Mouse (Mus musculus) ovary, postnatal 10 days (tissue): ENCODE measurements around the gene Copg2.

Experiments used
- DNase-seq: peaks from one replicate; pipeline ENCODE4 v3.0.0; 2022; ENCODE audit warnings: low spot score

Gene Copg2

DNA sequence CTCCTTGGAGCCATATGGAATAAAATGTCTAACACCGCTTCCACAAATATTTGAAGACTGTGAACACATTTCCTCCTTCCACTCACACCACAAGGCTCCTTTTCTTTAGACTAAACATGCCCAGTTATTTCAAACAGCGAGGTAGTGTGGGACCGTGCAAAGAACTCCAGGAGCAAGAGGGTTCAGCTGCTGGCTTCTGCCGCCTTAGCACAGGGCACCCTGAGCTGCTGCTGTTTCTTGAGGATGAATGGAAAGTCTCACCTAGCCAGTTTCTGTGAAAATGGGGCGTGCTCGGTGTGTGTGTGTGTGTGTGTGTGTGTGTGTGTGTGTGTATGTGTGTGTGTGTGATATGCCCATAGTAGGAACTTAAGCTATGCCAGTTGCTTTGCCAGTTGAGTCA is 162.1 kb downstream of the Copg2 start:
- DNase-seq, result no peak

GRCm38 (mm10) chr6:30732571-30733130 is 163.9 kb downstream of the Copg2 start:
- DNase-seq, result no peak

DNA sequence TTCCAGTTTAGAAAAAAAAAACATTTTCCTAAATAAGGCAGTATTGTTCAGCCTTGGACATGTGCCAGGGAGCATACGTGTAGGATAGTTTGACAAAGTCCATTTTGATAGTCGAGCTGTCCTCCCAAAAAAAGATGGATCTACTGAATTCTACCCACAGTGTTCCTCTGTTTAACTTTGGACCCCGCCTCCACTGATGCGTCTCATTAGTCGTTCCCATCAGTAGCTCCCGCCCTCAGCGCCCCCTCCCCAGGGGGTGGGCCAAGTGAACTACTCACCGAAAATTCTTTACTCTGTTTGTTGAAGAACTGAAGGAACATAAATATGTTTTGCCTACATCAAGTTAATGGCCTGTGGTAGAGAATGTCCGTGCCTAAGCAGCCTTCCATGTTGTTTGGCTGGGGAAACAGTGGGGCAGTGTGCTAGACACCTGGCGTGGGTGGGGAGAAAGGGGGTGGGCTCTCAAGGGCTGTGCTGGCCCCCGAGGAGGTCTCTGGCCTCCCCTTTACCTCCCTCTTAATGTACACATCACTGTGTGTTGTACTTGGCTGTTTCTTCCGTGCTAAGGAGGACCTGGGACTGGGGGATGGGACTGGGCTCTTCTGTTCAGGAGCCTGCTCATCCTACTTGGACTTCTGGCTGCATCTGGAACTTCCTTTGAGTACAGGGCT is 166.2 kb downstream of the Copg2 start:
- DNase-seq, result no peak

GRCm38 (mm10) chr6:30723331-30723730 is 173.3 kb downstream of the Copg2 start, which contains the start of gene Mest:
Mest (plus strand) TSS chr6:30723547.
- no peak for DNase-seq

GRCm38 (mm10) chr6:30722385-30723164 is 174.0 kb downstream of the Copg2 start:
- DNase-seq, result no peak

GRCm38 (mm10) chr6:30716796-30717195 is 179.8 kb downstream of the Copg2 start:
- no peak for DNase-seq

GRCm38 (mm10) chr6:30714891-30715471 is 181.6 kb downstream of the Copg2 start:
- no peak for DNase-seq

- DNase-seq, result no peak
Observed at GRCm38 (mm10) chr6:30713896-30714295, 182.7 kb downstream of the Copg2 start.

DNA sequence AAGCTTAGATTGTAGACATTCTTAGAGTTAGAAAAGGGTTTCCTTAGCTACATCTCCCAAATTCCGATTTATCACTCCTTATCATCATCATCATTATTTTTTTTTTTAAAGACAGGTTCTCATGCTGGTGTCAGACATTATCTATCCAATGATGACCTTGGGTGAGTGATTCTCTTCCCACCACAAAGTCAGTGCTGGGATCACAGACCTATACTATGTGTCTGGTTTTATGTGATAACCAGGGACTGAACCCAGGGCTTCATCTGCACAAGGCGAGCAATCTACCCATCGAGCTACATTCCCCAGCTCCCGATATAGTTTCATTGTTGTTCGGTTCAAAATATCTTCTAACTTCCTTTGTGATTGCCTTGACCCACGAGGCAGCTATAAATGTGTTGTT is 183.1 kb downstream of the Copg2 start:
- no peak for DNase-seq

GRCm38 (mm10) chr6:30712484-30712883 is 184.1 kb downstream of the Copg2 start:
- no peak for DNase-seq

DNA sequence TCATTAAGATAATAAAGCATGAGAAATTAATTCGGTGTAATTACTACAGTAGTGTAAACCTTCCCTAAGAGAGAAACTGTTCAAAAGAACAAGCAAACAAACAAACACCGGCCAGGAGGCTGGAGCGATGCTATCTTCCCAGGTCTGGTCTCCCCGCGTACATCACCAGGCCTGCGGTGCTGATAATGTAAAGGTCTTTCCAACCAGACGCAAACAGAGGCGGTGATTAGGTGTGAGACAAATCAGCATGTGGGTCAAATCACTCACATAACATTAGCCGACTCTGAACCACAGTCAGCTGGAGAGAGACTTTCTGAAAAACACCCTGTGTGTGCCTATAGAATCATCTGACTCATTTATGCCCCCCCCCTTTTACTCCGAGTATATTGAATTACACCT is 185.2 kb downstream of the Copg2 start:
- no peak for DNase-seq

- DNase-seq, result no peak
Observed at GRCm38 (mm10) chr6:30710371-30711364, 185.9 kb downstream of the Copg2 start.

- no peak for DNase-seq
Observed at GRCm38 (mm10) chr6:30709115-30709514, 187.5 kb downstream of the Copg2 start.

DNA sequence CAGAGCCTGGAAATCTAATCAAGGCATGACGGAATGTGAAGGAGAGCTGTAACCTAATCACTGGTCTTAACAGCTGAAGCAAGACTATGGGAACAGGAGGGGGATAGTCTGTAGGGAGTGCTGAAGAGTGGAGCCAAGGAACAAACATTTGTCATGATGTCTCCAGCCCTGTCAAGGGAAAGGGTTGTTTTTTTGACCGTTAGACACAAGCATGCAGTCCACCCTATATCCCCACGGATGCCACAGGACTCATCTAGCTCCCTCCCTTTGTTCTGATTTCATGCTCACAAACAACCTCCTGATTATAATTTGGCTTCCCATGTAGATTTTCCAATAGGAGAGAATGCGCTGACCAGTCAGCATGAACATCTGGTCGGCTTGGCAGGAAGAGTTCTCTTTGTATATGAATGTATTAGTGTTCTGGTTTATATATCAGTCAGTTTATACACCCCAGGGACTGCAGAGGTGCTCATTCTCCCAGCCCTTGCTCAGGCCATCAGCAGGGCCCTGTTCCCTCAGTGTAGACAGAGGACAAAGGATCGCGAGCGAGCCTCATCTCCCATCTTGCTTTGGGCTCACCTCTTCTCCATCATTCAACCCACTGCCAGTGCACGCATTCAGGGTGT is 192.5 kb downstream of the Copg2 start:
- DNase-seq, result no peak

DNA sequence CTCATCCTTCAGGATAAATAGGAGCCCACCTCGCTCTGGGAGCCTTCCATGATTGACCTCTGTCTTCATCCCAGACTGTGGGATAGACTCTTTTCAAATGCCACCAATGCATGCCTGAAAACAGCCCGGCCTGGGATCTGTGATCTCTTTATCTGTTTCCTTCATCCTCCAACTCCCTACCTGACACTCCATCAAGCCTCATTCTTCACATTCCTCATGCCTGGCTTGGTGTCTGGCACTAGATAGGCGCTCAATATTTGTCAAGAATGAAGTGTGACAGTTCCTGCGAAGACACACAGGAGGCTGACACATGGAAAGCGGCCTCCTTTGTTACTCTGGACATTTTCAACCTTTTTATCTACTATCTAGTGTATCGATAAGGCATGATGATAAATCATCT is 193.1 kb downstream of the Copg2 start:
- DNase-seq, result no peak

GRCm38 (mm10) chr6:30702881-30703280 is 193.7 kb downstream of the Copg2 start:
- DNase-seq, result no peak

- DNase-seq, result no peak
Observed at GRCm38 (mm10) chr6:30700182-30700581, 196.4 kb downstream of the Copg2 start.

DNA sequence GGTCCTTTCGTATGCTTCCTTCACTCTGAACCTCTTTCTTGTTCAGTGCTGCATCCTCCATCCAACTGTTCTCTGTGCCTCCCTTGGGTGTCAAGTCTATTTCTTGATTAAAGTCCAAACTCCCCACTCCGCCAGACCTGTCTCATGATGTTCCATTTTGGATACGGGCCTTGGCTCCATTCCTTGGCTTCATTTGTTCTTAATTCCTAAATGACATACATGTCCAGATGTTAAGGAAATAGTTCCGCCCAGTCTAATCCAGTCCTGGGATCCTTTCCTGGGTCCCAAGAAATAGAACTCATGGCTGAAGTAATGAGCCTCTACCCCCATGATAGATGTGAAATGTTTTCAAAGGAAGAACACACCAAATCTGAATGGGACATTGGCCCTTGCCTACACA is 198.6 kb downstream of the Copg2 start:
- DNase-seq, result no peak
